Mouse (Mus musculus) kidney, postnatal 36 days (tissue): ENCODE results near the gene Tmem30c.
"Not testable (repeated sequence)": the region's sequence is repeated elsewhere in the genome, so short reads cannot be mapped to it uniquely, and the experiment has no call there.

ENCODE experiments used
- DNase-seq, 2 experiments: peaks; one replicate each; pipeline ENCODE4 v3.0.0; 2021 to 2022; ENCODE audit warnings: mixed read lengths in 2 of 2

Tmem30c gene

DNA sequence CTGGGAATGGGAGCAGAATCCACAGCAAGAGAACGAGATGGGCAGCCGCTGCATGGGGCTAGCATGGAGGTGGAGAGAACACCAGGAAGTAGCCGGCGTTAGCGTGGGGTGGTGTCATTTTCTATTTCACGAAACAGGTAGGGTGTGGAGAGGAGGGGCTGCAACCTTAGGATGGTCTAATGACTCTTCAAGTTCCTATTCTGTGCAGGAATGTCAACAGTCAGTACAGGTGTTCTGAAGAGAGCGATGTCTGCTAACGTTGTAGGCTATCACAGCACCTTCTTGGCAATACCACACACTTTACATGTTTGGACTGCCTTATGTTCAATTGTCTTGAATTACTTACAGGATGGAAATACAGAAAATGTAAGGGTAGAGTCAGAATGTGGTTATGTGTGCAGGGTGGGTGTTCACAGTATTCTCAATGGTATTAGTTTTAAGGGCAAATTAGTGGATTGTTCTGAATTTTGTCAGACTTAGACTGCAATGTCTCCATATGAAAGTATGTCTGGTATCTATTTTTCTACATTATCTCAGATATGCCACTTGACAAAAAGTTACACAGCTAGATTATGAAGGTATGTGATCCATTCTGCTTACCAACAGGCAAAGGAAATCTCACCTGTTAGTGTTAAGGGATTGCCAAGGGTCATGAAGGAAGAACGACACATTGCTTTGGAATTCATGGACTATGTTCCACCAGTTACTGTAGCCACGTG lies 2.7 kb upstream of the Tmem30c start:
- DNase-seq, result no peak

- no peak for DNase-seq
Observed at GRCm38 (mm10) chr16:57292296-57292695, 369 bp downstream of the Tmem30c start.

GRCm38 (mm10) chr16:57291696-57292095 lies 969 bp downstream of the Tmem30c start:
- no peak for DNase-seq

GRCm38 (mm10) chr16:57281417-57281816 lies 11.2 kb downstream of the Tmem30c start:
- no peak for DNase-seq

DNA sequence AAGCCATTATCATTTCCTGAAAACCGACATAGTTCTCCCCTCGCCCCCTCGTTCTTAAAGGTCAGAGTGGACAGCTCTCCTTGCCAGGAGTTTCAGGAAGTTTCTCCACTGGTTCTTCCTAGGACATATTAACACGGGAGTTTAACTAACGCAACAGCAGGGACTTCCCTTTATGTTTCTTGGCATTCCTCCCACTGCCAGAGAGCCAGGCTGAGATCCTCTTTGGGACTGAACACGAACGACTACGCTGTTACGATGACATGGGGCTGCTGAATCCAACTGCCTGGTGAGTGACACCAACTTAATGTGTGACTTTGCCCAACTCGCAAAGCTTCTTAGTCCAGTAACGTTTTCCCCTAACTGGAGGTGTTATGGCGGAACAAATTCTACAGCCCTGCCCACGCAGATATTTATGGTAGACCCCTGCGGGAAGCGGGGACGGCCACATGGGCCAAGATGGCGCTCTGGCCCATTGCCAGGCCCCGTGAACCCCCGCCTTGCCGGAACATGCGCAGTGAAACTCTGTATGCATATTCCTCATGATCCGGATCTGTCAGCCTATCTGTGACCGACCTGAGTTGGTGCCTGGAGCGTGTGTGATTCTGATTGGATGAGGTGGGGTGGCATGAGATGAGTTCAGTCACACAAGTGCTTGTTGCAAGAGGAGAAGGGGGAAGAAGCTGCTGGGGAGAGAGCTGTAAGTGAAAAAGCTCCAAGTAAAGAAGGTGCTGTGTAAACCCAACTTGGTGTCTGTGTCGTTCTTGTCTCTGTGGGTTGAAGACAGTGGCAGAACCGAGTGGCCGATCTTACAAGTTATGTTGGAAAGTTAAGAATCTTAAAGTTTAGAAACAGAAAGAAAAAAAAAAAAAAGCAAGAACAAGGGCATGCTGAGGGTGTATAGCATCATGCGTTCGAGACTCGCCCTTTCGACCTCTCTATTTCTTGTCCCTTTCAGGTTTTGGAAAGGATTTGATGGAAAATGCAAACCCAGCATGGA lies 12.1 kb downstream of the Tmem30c start:
- DNase-seq, result no peak

DNA sequence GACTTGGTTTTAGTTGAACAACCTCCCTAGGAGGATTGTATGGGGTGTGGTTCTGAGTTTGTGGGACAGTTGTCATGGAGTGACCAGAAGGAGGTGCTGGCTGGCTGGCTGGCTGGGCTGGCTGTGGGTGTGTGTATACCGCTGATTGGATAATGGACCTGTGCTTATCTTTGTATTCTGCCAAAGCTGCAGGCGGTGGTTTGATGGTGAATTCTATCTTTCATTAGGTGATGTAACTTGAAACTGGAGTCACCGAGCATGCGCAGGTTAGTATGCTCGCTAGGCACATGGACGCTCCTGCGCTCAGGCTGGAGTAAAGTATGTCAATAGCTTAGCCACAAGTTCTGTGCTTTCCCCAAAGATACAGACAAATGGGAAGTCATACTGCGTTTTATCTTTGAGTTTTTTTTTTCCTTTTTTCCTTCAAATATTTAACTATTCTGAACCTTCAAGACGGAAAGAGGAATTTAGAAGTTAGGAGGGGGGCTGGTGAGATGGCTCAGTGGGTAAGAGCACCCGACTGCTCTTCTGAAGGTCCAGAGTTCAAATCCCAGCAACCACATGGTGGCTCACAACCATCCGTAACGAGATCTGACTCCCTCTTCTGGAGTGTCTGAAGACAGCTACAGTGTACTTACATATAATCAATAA lies 13.6 kb downstream of the Tmem30c start:
- DNase-seq, result no peak

DNA sequence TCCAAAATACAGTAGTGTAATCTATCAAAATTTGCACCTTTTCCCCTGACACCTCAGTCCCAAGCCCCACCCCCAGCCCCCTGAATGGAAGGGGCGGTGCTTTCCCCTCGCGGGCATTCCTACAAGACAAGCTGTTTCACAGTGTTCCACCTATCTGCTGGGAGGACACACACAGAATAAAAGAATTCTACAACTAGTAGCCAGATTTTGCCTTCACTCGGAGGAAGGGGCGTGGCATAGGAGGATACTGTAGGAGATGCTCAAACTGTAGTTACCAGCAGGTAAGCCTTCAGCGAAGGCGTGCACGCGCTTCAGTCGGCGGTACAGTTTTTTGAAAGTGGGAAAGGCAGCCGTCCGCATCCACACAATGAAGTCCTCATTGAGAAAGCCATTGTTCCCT lies 22.9 kb downstream of the Tmem30c start:
- DNase-seq, result no peak

- no peak for DNase-seq
Observed at GRCm38 (mm10) chr16:57268058-57268841, 24.4 kb downstream of the Tmem30c start.

- DNase-seq, result peak in 1 of 2 experiments; percentile 24
Observed at GRCm38 (mm10) chr16:57267068-57267467, 25.6 kb downstream of the Tmem30c start.

DNA sequence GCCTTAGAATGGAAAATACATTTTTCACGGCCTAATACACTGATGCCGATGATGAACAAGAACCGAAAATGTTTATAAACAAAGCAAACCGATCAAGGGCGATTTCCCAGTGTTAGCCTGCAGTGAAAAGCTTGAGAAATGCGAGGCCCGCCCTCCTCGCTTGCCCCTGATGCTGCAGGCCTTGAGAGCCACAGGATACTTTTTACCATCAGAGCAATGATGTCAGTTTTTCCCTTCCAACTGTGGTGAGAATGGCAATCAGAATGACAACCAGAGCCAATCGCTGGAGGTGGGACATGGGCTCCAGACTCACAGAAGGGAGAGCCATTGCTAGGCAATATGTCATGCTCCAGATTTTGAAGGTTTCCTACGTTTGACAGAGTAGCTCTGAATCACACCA lies 32.5 kb downstream of the Tmem30c start:
- no peak for DNase-seq

DNA sequence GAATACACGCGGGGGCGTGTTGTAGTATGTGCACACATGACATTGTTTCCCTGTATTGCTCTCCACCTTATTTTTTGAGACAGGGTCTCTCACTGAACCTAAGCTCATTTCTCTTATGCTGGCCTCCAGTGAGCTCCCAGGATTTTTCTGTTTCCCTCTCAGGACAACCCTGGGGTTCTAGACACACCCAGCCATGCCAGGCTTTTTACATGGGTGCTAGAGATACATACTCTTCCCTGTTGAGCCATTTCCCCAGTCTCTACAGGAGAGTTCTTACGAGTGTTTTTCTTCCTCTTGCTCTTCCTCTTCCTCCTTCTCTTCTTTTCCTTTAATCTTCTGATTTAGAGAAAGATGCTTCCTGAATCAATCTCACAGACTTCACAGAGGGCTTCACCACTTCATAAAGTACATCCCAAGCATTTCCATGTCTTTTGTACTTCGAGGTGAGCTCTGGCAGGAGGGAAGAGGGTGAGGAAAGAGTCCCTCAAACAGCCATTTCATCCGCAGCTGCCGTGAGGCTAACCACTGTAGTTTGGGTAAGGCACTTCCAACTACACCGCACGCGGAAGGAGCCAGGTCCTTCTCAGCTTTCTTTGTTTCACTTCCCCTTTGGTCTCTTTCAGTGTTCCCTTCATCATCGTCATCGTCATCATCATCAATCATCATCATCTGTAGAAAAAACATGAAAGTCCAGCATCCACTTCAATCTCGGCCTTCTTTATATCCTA lies 33.1 kb downstream of the Tmem30c start:
- DNase-seq, result no peak

DNA sequence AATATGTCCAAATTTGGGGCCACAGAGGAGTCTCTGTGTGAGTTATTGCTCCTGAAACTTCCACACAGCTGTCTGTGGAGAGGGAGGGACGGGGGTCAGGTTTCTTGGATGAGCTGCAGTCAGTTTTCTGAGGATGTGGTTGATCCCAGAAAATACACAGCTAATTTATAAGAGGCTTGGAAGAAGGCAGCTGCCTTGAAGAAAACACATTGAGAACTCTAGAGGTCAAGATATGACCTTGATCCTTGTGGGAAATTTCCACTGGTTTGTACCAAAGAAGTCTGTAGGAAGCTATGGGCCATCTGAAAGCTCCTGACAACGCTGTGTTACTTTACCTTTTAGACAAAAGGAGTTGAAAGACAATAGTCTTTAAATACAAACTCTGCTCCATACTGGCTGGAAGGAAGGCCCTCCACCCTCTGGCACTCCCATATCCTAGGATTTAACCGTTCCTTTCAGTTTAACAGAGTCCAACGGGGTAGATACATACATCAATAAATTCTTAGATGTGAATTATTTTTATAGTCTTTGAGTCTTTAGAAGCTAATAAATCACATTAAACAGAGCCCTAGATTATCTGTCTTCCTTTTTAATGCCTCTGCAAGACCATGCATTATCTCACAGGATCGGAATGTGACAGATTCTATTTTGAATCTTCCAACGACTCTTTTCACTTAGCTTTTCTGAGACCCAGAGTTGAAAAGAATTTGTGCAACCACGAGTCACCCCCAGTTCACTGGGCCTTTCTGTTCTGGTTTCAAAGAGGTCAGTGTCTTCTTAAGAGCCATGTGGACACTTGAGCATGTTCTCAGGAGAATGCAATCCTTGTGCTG lies 40.9 kb downstream of the Tmem30c start:
- peak; percentile 22 to 63 for DNase-seq

DNA sequence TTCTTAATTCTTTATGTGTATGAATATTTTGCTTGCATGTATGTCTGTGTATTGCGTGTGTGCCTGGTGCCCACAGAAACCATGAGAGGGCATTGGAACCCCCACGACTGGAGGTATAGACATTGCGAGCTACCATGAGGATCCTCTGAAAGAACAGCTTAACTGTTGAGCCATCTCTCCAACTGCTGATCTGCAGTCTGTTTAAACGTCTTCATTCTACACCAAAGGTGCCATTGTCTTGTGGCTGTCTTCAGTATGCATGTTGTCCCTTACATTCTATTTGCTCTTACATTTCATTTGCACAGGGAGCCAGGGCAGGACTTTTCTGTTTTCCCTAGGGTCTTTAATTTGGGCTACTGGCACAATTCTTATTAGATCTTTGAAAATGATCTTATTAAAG lies 41.7 kb downstream of the Tmem30c start:
- DNase-seq, result no peak

GRCm38 (mm10) chr16:57247464-57247863 lies 45.2 kb downstream of the Tmem30c start:
- DNase-seq, result no peak

DNA sequence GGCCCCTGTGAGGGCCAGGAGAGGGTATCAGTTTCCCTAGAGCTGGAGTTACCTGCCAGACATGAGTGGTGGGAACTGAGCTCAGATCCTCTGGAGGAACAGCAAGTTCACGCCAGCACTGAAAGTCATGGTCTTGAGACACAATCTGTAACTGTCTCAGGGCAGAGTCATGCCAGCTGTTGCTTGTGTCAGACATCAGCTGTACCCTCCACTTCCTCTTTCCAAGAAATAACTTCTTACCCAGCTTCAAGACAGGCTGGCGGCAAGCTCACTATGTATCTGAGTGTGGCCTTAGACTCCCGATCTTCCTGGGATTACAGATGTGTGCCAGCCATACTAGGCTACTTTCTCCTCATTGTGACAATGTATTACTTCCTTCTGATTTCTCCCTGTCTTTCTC lies 46.1 kb downstream of the Tmem30c start:
- DNase-seq, result no peak

GRCm38 (mm10) chr16:57243858-57244248 lies 48.8 kb downstream of the Tmem30c start:
- peak; percentile 77 to 92 for DNase-seq

- peak; percentile 22 to 30 for DNase-seq
Observed at GRCm38 (mm10) chr16:57243205-57243857, 49.3 kb downstream of the Tmem30c start.

GRCm38 (mm10) chr16:57242857-57243204 lies 49.8 kb downstream of the Tmem30c start:
- DNase-seq, result no peak

DNA sequence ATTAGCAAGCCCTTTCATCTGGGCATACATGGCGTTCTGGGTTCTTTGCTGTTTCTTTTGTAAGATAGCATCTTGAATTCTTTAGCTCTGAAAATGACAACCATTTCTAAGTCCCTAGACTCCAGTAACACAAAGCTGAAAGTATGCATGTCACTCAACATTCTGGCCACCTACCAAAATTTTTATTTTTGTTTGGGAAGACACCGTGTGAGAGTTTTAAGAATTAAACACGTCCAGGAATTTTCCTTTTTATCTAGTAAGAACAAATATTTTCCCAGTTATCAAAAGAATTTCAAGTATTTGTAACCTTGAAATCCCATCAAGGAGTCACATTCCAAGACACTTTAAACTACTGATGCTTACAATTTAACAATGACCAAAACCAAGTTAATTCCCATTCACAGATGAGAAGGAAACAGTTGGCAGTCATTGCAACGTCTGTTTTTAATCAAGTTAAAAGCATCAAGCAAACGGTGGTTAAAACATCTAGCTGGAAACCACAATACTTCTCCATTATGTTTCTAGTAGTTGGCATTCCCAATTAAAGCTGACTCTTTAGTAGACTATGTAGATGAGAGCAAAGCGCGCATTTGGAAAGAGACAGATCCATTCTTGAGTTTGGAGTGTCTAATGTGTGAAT lies 56.7 kb downstream of the Tmem30c start:
- no peak for DNase-seq

DNA sequence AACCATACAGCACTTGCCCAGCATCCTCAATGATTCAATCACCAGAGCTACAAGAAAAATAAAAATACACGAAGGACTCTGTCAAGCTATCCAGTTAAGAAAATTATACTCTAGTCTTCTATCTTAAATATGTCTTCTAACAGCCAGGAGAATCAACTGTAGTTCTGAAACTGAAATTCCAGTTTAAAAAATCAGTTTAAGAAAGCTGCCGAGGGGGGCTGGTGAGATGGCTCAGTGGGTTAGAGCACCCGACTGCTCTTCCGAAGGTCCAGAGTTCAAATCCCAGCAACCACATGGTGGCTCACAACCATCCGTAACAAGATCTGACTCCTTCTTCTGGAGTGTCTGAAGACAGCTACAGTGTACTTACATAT lies 60.7 kb downstream of the Tmem30c start:
- DNase-seq, result not testable (repeated sequence)
